Mouse (Mus musculus): Measurements from ENCODE around the gene Klf4. TPM values are rescaled to one million over a fixed set of nuclear protein-coding genes. Genes with fewer than 3 reads are reported as not detected.

Klf4 gene
- 148 and 220 TPM in 2 replicates for total RNA-seq (2023)

DNA sequence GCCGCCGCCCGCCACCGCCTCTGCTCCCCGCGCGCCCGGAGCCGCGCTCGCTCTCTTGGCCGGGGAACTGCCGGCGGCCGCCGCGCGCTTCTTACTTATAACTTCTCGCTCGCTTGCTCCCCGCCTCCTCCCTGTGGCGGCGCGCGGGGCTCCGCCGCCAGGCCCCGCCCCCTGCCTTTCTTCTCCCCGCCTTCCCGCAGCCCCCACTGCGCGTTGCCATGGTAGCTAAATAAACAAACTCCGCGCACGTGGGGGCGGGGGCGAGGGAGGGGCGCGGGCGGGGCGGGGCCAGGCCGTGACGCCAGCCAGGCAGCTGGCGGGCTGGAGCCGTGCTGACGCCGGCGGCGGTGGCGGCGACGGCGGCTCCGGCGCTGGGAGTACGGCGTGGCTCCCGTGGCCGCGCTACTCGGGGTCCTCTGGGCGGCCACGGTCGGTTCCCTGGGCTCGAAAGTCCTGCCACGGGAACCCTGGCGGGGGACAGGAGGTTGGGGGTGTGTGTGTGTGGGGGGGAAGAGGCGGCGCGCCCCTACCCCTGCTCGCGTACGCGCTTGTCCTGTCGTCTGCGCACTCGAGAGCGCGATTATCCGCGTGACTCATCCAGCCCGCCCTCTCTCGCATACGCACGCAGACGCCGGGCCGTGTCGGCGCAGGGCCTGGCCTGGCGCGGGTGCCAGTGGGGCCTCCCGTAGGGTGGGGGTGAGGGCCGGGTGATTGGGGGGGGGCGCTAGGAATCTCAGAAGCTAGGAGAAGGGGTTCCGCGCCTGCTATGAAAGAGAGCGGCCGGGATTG, at the start of gene Klf4:
TSS of gene Klf4 (minus strand) at position 60 of the 789 bp plus-strand sequence.

Other genes with a start within 250 kb of the Klf4 start
- 72.9 and 74.0 TPM in 2 replicates for gene Rad23b, start 182.4 kb downstream of the Klf4 start, total RNA-seq (2023)